8 mouse cellular contexts compared by ENCODE assay signal in the genomic region with DNA sequence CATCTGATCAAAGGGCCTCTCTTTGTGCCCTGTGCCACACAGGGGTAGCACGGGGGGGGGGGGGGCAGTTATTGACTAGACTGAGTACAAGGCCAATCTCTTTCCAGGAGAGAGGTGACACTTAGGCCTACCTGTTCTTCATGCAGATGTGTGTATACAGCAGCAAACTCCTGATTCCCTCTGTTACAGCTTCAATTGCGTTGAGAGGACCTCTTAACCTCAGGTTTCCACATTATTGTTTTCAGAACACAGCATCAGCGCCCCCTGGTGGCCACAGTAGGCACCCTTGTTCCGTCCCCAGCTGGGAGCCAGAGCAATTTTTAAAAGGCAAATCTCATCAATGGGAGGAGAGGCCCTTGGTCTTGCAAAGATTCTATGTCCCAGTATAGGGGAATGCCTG. TPM values are rescaled to one million over a fixed set of nuclear protein-coding genes. Genes with fewer than 3 reads are reported as not detected.
DNase-seq lines count a peak whose midpoint lies in the region; ATAC-seq lines count a peak whose summit lies in the region.

No protein-coding gene starts in this region.

- no peaks in the 10 kb centered on the region for H3K27me3 ChIP-seq in forebrain, embryonic 15.5 days
- no peaks in the 10 kb centered on the region for H3K27me3 ChIP-seq in hindbrain, embryonic 13.5 days

- H3K9me3 ChIP-seq in forebrain, embryonic 15.5 days, result no peaks in the 10 kb centered on the region
- no peaks in the 10 kb centered on the region for H3K9me3 ChIP-seq in hindbrain, embryonic 13.5 days

- peak; percentile 67 for DNase-seq in ES-CJ7 (ENCODE audit: low read depth, low spot score)
- peak; percentile 40 for DNase-seq in c-Kit-positive CD71-positive TER-119-negative erythroid progenitor cells, embryonic 14.5 days (ENCODE audit: low read depth)
- peak; percentile 57 to 73 for DNase-seq in layer of hippocampus, postnatal 14 days (ENCODE audit: low spot score in 2 of 2)
- peak; percentile 92 for DNase-seq in lung, postnatal 36 days
- peak; percentile 49 for DNase-seq in retina, postnatal 7 days (ENCODE audit: low read depth, low spot score)
- peak; percentile 92 for DNase-seq in thymus, postnatal 4 days

- H3K4me1 ChIP-seq in forebrain, embryonic 15.5 days, result no peaks in the 10 kb centered on the region
- no peaks in the 10 kb centered on the region for H3K4me1 ChIP-seq in hindbrain, embryonic 13.5 days (replicated peaks)

- 23% methylated on average over 4 of the region's 4 CpGs for WGBS in forebrain, embryonic 15.5 days
- WGBS in hindbrain, embryonic 13.5 days, result 20% methylated on average over 4 of the region's 4 CpGs

- H3K36me3 ChIP-seq in forebrain, embryonic 15.5 days, result no peaks in the 10 kb centered on the region
- H3K36me3 ChIP-seq in hindbrain, embryonic 13.5 days, result no peaks in the 10 kb centered on the region

- no peak overlapping the region for H3K4me2 ChIP-seq in forebrain, embryonic 15.5 days (replicated peaks)
- H3K4me2 ChIP-seq in hindbrain, embryonic 13.5 days, result no peak overlapping the region

- H3K27ac ChIP-seq in forebrain, embryonic 15.5 days (replicated peaks), result no peak overlapping the region
- H3K27ac ChIP-seq in hindbrain, embryonic 13.5 days, result no peak overlapping the region

- no peak overlapping the region for H3K9ac ChIP-seq in forebrain, embryonic 15.5 days (replicated peaks)
- no peak overlapping the region for H3K9ac ChIP-seq in hindbrain, embryonic 13.5 days

- H3K4me3 ChIP-seq in forebrain, embryonic 15.5 days, result no peak overlapping the region
- no peak overlapping the region for H3K4me3 ChIP-seq in hindbrain, embryonic 13.5 days

- peak; percentile 80 for ATAC-seq in forebrain, embryonic 15.5 days (replicated peaks)
- peak; percentile 67 for ATAC-seq in hindbrain, embryonic 13.5 days (ENCODE audit: low FRiP score)

RNA-seq across cellular contexts. Expression of a gene that starts 22.7 kb away (rescaled TPM):
- polyA plus RNA-seq in forebrain, embryonic 15.5 days (2015; fragmentation: Nextera tagmentation; extraction: Ambion mirVana), result 75.7 and 77.2 TPM in 2 replicates
- 64.3 and 71.5 TPM in 2 replicates for polyA plus RNA-seq in hindbrain, embryonic 13.5 days (2015; fragmentation: Nextera tagmentation; extraction: Ambion mirVana)
- total RNA-seq in layer of hippocampus, postnatal 14 days (2021), result 10 to 100 TPM; 74.8 to 80.9 TPM

Comparison
In these comparisons a context has a peak if more than half of its experiments do, and no peak if none do; other contexts are left out.
1. DNase-seq: peak in every context shown above with its lines; median percentile 92 in lung, postnatal 36 days; 92 in thymus, postnatal 4 days; 67 in ES-CJ7; 65 in layer of hippocampus, postnatal 14 days; 49 in retina, postnatal 7 days; 40 in c-Kit-positive CD71-positive TER-119-negative erythroid progenitor cells, embryonic 14.5 days.